Mouse (Mus musculus): ENCODE data around the gene Wasf3.
"Not testable (repeated sequence)": the region's sequence is repeated elsewhere in the genome, so short reads cannot be mapped to it uniquely, and the experiment has no call there.

Gene Wasf3

DNA sequence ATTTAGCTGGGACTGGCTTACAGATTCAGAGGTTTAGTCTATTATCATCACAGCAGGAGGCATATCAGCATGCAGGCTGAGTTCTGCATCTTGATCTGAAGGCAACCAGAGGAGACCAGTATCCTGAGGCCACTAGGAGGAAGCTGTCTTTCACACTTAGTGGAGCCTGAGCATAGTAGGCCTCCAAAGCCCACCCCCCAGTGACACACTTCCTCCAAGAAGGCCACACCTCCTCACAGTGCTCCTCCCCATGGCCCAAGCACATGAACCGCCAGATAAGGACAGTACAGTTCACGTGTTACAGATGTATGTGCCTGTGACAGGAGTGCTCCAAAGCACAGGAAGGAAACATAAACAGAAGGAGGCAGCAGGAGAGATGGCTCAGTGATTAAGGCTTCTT, 58.0 kb downstream of the Wasf3 start:
- DNase-seq (ENCODE audit: low read depth, low spot score): no peak

DNA sequence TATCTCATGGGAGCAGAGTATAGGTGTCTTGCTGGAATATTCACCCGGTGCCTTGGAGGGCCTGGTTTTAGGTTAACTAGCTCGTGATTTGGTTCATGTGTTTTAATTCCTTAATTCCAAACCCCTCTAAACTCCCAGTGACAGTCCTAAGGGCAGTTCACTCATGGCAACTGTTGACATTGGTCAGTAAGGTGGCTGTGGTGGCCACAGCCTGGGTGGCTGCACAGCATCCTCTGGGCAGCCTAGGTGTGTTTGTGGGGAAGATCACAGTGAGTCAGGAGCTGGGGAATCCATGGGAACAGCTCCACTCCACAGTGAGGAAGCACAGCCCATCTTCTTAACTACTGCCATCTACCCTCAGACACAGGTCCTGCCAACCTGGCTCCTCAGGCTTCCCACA, 61.8 kb downstream of the Wasf3 start:
- no peak for DNase-seq (ENCODE audit: low read depth, low spot score)

DNA sequence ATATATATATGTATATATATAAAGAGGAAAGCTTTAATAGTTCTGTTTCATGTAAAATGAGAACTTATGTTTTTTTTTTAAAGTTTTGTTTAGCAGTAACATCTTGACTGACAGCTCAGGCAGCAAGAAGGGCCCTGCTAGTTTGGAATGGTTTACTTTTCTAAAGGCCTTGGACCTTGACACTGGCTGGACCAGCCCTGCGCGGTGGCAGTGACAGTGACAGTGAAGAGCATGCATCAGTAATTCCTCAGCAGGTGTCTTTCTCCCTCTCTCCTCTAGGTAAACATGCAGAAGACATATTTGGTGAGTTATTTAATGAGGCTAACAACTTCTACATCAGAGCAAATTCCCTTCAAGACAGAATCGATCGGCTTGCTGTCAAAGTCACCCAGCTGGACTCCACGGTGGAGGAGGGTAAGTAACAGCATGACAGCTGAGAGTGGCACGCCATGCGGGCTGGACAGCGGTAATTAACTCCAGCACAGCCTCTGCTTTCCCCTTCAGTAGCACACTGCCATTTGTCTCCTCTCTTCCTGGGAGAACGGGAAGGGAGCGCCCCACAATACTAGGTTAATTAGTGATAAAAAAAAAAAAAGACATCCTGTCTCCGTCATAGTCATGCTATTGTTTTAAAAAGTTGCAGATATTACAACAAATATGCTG, 66.9 kb downstream of the Wasf3 start:
- DNase-seq (ENCODE audit: low read depth, low spot score): no peak

DNA sequence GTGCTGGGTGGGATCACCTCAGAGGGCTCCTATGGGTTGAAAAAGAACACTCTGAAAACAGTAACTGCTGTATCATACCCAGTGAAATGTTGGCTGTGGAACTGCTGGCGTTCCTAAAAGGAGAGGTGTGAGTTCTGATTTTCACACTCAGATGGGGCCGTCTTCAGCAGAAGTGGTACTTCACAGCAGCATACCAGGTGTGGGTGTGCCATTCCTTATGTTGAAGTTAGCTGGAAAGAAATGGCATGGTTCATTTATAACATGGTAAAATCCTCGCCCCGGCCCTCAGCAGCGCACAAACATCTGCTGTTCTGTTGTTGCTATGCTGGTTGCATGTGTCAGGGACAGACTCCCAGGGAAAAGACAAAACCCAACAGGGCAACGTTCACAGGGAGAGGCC, 68.8 kb downstream of the Wasf3 start:
- DNase-seq (ENCODE audit: low read depth, low spot score): no peak

DNA sequence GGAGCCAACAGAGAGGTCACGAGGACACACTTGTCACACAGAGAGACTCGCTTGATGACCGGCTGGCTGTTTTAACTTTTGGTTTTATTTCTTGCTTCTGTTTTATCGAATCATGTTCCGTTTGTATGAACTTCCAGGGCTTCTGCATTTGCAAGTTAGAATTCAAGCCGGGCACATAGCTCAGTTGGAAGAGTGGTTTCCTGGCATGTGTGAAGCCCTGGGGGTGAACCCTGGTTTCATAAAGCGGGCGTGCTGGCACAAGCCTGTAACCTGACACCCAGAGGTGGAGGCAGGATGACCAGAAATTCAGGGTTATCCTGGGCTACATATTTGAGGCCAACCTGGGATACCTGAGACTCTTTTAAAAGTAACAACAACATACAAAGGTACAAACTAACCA, 76.8 kb downstream of the Wasf3 start:
- DNase-seq (ENCODE audit: low read depth, low spot score): no peak

DNA sequence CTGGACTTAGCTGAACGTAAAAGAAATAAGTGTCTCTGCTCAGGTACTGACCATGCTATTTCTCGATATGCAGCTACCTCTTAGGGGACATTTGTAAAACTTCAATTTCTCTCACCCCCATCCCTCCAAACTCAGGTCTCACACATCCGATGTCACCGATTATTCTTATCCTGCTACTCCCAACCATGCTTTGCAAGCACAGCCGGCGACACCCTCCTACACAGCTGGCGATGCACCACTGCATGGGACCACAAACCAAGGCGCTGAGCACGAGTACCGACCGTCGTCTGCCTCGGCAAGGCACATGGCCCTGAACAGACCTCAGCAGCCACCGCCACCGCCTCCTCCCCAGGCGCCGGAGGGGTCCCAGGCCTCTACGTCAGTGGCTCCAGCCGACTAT, 81.9 kb downstream of the Wasf3 start:
- DNase-seq (ENCODE audit: low read depth, low spot score): no peak

DNA sequence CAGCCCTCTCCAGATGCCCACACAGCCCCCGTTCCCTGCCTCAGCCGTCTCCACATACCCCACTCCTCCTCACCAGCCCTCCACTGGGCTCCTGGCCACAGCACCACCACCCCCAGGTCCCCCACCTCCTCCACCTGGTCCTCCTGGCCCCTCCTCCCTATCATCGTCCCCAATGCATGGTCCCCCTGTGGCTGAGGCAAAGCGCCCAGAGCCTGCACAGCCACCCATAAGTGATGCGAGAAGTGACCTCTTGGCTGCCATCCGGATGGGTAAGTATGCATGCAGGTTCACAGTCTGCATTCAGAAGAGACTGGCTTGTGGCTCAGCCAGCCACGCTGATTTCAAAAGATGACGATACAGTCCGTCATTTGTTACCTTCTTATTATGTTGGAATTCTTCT, 83.5 kb downstream of the Wasf3 start:
- DNase-seq (ENCODE audit: low read depth, low spot score): no peak

DNA sequence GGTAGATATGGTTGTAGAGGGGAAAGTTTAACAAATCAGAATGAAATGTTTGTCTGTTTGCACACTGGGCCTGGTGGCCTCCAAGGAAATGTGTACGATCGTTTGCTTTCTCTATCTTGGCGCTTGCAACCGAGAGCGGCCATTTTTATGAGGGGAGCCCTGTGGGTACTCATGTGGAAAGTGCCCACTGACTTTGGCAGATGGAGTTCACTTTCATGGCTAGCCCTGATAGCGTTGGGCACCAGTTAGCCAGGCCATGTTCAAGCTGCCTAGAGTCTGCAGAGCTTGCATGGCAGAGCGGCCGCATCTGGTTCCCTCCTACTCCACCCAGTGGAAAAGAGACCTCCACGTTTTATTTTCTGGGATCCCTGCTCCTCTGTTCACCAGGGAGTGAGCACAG, 86.0 kb downstream of the Wasf3 start:
- DNase-seq (ENCODE audit: low read depth, low spot score): no peak

DNA sequence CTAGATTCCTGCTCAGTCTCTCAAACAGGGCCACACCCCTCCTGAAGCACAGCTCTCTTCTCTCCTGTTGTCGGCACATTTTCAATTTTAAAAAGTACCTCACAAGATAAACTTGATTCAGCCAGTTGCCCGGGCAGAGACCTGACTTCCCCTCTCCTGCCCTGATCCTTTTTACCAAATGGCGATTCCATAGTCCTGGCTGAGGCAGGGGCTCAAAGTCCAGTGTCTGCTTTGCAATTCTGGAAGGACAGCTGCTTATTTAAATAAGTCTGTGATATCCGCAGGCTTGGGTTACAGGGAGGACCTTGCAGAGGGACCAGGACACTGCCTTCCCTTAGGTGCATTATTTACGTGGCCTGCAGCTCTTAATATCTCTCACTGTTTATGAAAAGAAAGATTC, 86.5 kb downstream of the Wasf3 start:
- DNase-seq (ENCODE audit: low read depth, low spot score): no peak

DNA sequence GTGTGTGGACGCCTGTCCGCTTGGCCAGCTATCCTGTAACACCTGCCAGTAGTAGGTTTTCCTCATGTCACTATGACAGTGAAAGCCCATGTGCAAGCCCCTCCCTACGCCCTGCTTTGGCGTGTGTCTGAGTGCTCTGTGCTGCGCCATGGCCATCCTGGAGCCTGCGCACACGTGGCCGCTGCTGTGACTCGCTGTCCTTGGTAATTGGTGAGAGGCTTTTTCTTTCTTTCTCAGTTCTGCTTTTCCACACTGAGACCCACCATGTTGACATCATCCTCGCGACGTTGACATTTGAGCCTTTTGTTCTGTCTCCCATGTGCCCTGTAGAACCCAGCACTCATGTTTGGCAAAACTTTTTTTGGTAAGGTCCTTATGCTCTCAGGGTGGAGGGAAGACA, 87.0 kb downstream of the Wasf3 start:
- no peak for DNase-seq (ENCODE audit: low read depth, low spot score)

DNA sequence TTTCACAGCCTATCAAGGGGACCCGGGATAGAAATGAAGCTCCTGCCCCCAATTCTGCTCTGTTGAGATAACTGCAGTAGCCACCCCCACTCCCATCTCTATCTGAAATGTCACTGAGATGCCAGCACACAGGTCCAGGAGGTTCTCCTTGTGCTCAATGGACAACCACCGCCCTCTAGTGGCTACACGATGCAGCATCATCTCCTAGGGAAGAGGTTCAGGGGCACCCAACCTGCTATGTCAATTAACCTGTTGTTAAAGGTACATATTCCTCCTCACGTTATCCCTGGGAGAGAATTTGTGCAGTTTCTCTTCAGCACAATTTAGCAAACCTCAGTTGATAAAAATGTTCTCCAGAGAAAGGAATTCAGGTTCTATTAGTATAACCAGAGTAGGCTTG, 94.8 kb downstream of the Wasf3 start:
- DNase-seq (ENCODE audit: low read depth, low spot score): not testable (repeated sequence)

DNA sequence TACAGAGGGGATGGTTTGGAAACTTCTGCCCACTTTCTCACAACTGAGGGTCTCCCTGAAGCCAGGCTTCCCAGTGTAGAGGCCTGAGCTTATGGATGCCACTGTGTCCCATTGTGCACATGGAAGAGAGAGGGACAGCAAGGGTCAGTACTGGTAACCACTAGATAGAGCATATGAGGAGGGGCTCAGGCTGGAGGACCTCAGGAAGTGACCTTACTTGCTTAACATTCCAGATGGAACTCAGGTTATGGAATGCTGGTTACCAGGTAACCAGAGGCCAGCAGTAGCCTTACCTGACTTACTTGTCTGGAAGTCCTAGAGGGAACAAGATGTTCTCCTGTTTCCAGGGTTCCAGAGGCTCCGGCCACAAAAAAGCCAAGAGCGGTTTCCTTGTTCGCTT, 96.9 kb downstream of the Wasf3 start, which contains the start of gene Gm6408:
Gene Gm6408, plus strand, starts transcription at position 301 of the 400 bp plus-strand sequence.
- DNase-seq (ENCODE audit: low read depth, low spot score): not testable (repeated sequence)

DNA sequence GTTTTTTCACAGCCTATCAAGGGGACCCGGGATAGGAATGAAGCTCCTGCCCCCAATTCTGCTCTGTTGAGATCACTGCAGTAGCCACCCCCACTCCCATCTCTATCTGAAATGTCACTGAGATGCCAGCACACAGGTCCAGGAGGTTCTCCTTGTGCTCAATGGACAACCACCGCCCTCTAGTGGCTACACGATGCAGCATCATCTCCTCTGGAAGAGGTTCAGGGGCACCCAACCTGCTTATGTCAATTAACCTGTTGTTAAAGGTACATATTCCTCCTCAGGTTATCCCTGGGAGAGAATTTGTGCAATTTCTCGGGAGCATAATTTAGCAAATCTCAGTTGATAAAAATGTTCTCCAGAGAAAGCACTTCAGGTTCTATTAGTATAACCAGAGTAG, 104.2 kb downstream of the Wasf3 start:
- DNase-seq (ENCODE audit: low read depth, low spot score): not testable (repeated sequence)

DNA sequence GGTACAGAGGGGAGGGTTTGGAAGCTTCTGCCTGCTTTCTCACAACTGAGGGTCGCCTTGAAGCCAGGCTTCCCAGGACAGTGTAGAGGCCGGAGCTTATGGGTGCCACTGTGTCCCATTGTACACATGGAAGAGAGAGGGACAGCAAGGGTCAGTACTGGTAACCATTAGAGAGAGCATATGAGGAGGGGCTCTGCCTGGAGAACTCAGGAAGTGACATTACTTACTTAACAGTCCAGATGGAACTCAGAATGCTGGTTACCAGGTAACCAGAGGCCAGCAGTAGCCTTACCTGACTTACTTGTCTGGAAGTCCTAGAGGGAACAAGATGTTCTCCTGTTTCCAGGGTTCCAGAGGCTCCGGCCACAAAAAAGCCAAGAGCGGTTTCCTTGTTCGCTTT, 106.3 kb downstream of the Wasf3 start, which contains the start of gene Gm6370:
Gene Gm6370, plus strand, starts transcription at position 301 of the 400 bp plus-strand sequence.
- DNase-seq (ENCODE audit: low read depth, low spot score): not testable (repeated sequence)

DNA sequence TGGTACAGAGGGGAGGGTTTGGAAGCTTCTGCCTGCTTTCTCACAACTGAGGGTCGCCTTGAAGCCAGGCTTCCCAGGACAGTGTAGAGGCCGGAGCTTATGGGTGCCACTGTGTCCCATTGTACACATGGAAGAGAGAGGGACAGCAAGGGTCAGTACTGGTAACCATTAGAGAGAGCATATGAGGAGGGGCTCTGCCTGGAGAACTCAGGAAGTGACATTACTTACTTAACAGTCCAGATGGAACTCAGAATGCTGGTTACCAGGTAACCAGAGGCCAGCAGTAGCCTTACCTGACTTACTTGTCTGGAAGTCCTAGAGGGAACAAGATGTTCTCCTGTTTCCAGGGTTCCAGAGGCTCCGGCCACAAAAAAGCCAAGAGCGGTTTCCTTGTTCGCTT, 117.3 kb downstream of the Wasf3 start, which contains the start of gene 4930449I24Rik:
Gene 4930449I24Rik, plus strand, starts transcription at position 301 of the 400 bp plus-strand sequence.
- not testable (repeated sequence) for DNase-seq (ENCODE audit: low read depth, low spot score)

DNA sequence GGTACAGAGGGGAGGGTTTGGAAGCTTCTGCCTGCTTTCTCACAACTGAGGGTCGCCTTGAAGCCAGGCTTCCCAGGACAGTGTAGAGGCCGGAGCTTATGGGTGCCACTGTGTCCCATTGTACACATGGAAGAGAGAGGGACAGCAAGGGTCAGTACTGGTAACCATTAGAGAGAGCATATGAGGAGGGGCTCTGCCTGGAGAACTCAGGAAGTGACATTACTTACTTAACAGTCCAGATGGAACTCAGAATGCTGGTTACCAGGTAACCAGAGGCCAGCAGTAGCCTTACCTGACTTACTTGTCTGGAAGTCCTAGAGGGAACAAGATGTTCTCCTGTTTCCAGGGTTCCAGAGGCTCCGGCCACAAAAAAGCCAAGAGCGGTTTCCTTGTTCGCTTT, 129.0 kb downstream of the Wasf3 start, which contains the start of gene Gm3402:
Gene Gm3402, plus strand, starts transcription at position 301 of the 400 bp plus-strand sequence.
- not testable (repeated sequence) for DNase-seq (ENCODE audit: low read depth, low spot score)

Measured in retina, postnatal 7 days (tissue).